Mouse (Mus musculus) hindbrain, embryonic 15.5 days (tissue): Measurements from ENCODE around the gene Tbc1d23. TPM values are rescaled to one million over a fixed set of nuclear protein-coding genes. Genes with fewer than 3 reads are reported as not detected.
"Not testable (repeated sequence)": the region's sequence is repeated elsewhere in the genome, so short reads cannot be mapped to it uniquely, and the experiment has no call there.

Experiments
- ATAC-seq: fragments of 200-750 bp; cut with Nextera tagmentation; 2 replicates; pipeline ENCODE4 v1.8.0; 2017; ENCODE audit warnings: low read depth, moderate number of reproducible peaks, moderate TSS enrichment; ENCODE audit not compliant: low FRiP score
- H3K27ac ChIP-seq: fragments of 300-500 bp; sonication (generic); replicated peaks from 2 replicates; pipeline ENCODE4 v1.5.1; 2015; ENCODE audit warnings: mild to moderate bottlenecking, inconsistent platforms
- H3K27me3 ChIP-seq: fragments of 300-500 bp; sonication (generic); 2 replicates; pipeline ENCODE4 v1.6.1; 2015; ENCODE audit warnings: control low read depth, inconsistent platforms
- H3K36me3 ChIP-seq: fragments of 300-500 bp; sonication (generic); 2 replicates; pipeline ENCODE4 v1.6.1; 2015; ENCODE audit warnings: control low read depth, inconsistent platforms
- H3K4me1 ChIP-seq: fragments of 300-500 bp; sonication (generic); replicated peaks from 2 replicates; pipeline ENCODE4 v1.6.1; 2015; ENCODE audit warnings: control low read depth, inconsistent platforms
- H3K4me2 ChIP-seq: fragments of 300-500 bp; sonication (generic); 2 replicates; pipeline ENCODE4 v1.6.1; 2015; ENCODE audit warnings: moderate library complexity, mild to moderate bottlenecking, inconsistent platforms
- H3K4me3 ChIP-seq: fragments of 300-500 bp; sonication (generic); 2 replicates; pipeline ENCODE4 v1.5.1; 2015; ENCODE audit warnings: mild to moderate bottlenecking, inconsistent platforms
- H3K9ac ChIP-seq: fragments of 300-500 bp; sonication (generic); 2 replicates; pipeline ENCODE4 v1.6.1; 2015; ENCODE audit warnings: inconsistent platforms
- H3K9me3 ChIP-seq: fragments of 300-500 bp; sonication (generic); 2 replicates; pipeline ENCODE4 v1.6.1; 2016; ENCODE audit warnings: control low read depth, inconsistent platforms
- WGBS: fragments of 180-500 bp; shearing (Covaris S2); methylation state at CpG from one replicate; pipeline ENCODE4 v1.1.7; 2015; 5-methylcytosine and 5-hydroxymethylcytosine counted together
- polyA plus RNA-seq: library from polyadenylated mRNA; unstranded; fragments of >200 nt; fragmentation: Nextera tagmentation; extraction: Ambion mirVana; gene quantifications from 2 replicates; pipeline ENCODE4 v1.2.1, GENCODE M21; 2015

Tbc1d23 gene
- polyA plus RNA-seq, 1 experiment from 2014 or later = 29.5 TPM

GRCm38 (mm10) chr16:57196590-57196989, 34.7 kb downstream of the Tbc1d23 start:
- Histone ChIP-seq H3K36me3 (peaks cover 24% of the 10 kb centered on the region), H3K9ac (no peak overlapping the region), H3K27ac (no peak overlapping the region), H3K9me3 (no peaks in the 10 kb centered on the region), H3K4me2 (no peak overlapping the region), H3K27me3 (no peaks in the 10 kb centered on the region), H3K4me1 (no peaks in the 10 kb centered on the region), H3K4me3 (no peak overlapping the region)
- 84% methylated on average over 5 of the region's 5 CpGs for WGBS
- no peak for ATAC-seq

DNA sequence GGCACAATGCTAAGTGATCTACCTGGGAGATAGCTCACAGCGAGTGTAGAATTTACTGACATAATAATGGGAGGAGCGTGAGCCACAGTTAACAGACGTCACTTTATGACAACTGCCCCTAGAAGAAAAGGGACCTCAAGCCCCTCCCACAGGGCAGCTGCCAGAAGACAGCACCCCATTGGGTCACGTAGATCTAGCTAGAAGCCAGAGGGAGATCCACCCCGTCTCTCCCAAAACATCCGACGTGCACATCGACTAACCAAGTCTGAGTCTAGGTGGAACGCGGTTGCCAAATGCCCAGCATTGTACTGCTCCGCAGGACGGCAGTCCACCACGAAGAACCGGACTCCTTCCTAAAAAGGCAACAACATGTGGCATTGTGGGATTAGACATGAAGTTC, 40.1 kb downstream of the Tbc1d23 start:
- H3K4me2 ChIP-seq = no peak overlapping the region
- no peak overlapping the region for H3K9ac ChIP-seq
- H3K4me3 ChIP-seq = no peak overlapping the region
- no peak overlapping the region for H3K27ac ChIP-seq
- no peak for ATAC-seq
- 82% methylated on average over 14 of the region's 14 CpGs for whole genome bisulfite sequencing
- H3K27me3 ChIP-seq = no peaks in the 10 kb centered on the region
- peaks cover 35% of the 10 kb centered on the region for H3K36me3 ChIP-seq
- no peaks in the 10 kb centered on the region for H3K9me3 ChIP-seq
- H3K4me1 ChIP-seq = no peaks in the 10 kb centered on the region

GRCm38 (mm10) chr16:57190390-57190789, 40.9 kb downstream of the Tbc1d23 start:
- no peak for ATAC-seq
- H3K4me3 ChIP-seq = no peak overlapping the region
- H3K27ac ChIP-seq = no peak overlapping the region
- no peak overlapping the region for H3K4me2 ChIP-seq
- no peaks in the 10 kb centered on the region for H3K4me1 ChIP-seq
- H3K27me3 ChIP-seq = no peaks in the 10 kb centered on the region
- no peak overlapping the region for H3K9ac ChIP-seq
- no peaks in the 10 kb centered on the region for H3K9me3 ChIP-seq
- 93% methylated on average over 8 of the region's 8 CpGs for WGBS
- peaks cover 38% of the 10 kb centered on the region for H3K36me3 ChIP-seq

GRCm38 (mm10) chr16:57189493-57189892, 41.8 kb downstream of the Tbc1d23 start:
- no peaks in the 10 kb centered on the region for H3K9me3 ChIP-seq
- H3K4me2 ChIP-seq = no peak overlapping the region
- ATAC-seq = no peak
- H3K4me1 ChIP-seq = no peaks in the 10 kb centered on the region
- no peak overlapping the region for H3K4me3 ChIP-seq
- no peaks in the 10 kb centered on the region for H3K27me3 ChIP-seq
- WGBS = 94% methylated on average over 2 of the region's 2 CpGs
- peaks cover 32% of the 10 kb centered on the region for H3K36me3 ChIP-seq
- H3K9ac ChIP-seq = no peak overlapping the region
- H3K27ac ChIP-seq = no peak overlapping the region

DNA sequence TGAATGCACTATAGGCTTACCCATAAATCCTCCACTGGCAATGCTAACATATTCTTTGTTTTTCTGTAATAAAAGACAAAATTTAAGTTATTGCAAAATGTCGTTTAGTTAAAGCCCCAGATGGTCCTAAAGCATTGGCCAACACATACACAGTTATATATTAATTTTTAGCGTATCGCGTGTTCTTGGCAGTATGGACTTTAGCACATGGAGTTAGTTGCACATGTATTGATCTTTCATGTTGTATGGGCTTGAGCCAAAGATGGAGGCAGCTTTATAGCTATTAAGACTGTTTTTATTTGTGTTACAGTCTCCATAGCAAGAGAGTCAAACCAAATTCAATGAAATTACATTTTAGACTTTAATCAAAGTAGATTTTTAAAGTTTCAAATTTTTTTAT, 44.7 kb downstream of the Tbc1d23 start:
- H3K36me3 ChIP-seq = peaks cover 49% of the 10 kb centered on the region
- no peak overlapping the region for H3K27ac ChIP-seq
- H3K4me2 ChIP-seq = no peak overlapping the region
- no peak for ATAC-seq
- H3K9me3 ChIP-seq = no peaks in the 10 kb centered on the region
- no peaks in the 10 kb centered on the region for H3K27me3 ChIP-seq
- 97% methylated on average over 4 of the region's 4 CpGs for WGBS
- H3K4me3 ChIP-seq = no peak overlapping the region
- H3K9ac ChIP-seq = no peak overlapping the region
- no peaks in the 10 kb centered on the region for H3K4me1 ChIP-seq

DNA sequence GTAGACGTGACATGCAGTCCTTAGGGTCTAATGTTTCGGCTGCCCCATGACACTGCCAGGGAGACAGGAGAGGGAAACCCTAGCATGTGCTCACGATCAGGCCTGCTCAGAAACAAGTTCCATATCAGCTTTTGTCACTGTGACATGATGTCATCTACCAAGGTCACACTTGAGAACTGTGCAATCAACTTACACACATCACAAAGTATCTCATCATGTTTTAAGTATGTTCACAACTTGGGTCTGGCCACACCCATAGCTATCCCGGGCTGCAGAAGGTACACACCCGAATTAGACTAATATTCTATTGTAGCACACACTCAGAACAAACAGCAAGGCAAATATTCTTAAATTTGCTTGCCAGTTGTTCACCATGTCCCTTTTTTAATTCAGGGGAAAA, 49.3 kb downstream of the Tbc1d23 start:
- Histone ChIP-seq H3K9me3 (no peaks in the 10 kb centered on the region), H3K27me3 (no peaks in the 10 kb centered on the region), H3K4me1 (no peaks in the 10 kb centered on the region), H3K4me2 (no peak overlapping the region), H3K9ac (no peak overlapping the region), H3K27ac (no peak overlapping the region), H3K4me3 (no peak overlapping the region), H3K36me3 (peaks cover 38% of the 10 kb centered on the region)
- ATAC-seq = no peak
- 93% methylated on average over 5 of the region's 5 CpGs for WGBS

- H3K4me3 ChIP-seq = no peak overlapping the region
- H3K4me1 ChIP-seq = no peaks in the 10 kb centered on the region
- no peak overlapping the region for H3K9ac ChIP-seq
- ATAC-seq = no peak
- H3K27ac ChIP-seq = no peak overlapping the region
- whole genome bisulfite sequencing = 84% methylated on average over 11 of the region's 11 CpGs
- H3K4me2 ChIP-seq = no peak overlapping the region
- no peaks in the 10 kb centered on the region for H3K27me3 ChIP-seq
- H3K9me3 ChIP-seq = no peaks in the 10 kb centered on the region
- peaks cover 46% of the 10 kb centered on the region for H3K36me3 ChIP-seq
Observed at GRCm38 (mm10) chr16:57181180-57181579, 50.1 kb downstream of the Tbc1d23 start.

DNA sequence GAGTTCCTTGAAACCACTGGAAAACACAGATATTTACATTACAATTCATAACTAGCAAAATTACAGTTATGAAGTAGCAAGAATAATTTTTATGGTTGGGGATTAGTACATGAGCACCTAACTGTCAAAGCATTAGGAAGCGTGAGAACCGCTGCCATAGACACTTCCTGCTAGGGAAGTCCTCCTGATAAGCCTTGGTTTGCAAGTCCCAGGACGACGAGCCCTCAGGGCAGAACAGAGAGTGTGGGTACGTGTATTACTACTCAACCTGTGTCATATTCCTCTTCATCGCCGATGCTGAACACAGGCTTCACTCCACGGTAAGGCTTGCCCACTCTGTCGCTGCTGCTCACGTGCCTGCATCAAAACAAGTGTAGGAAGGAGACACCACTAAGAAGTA, 53.6 kb downstream of the Tbc1d23 start:
- no peaks in the 10 kb centered on the region for H3K9me3 ChIP-seq
- peaks cover 38% of the 10 kb centered on the region for H3K36me3 ChIP-seq
- ATAC-seq = no peak
- H3K27ac ChIP-seq = no peak overlapping the region
- H3K4me3 ChIP-seq = no peak overlapping the region
- no peak overlapping the region for H3K4me2 ChIP-seq
- H3K4me1 ChIP-seq = no peaks in the 10 kb centered on the region
- WGBS = 93% methylated on average over 10 of the region's 10 CpGs
- no peaks in the 10 kb centered on the region for H3K27me3 ChIP-seq
- H3K9ac ChIP-seq = no peak overlapping the region

GRCm38 (mm10) chr16:57177254-57177653, 54.0 kb downstream of the Tbc1d23 start:
- WGBS = 67% methylated on average over 2 of the region's 2 CpGs
- no peaks in the 10 kb centered on the region for H3K4me1 ChIP-seq
- peaks cover 38% of the 10 kb centered on the region for H3K36me3 ChIP-seq
- H3K9me3 ChIP-seq = no peaks in the 10 kb centered on the region
- no peak overlapping the region for H3K4me3 ChIP-seq
- peak; percentile 54; the same call in 1 of the 2 replicates for ATAC-seq
- H3K4me2 ChIP-seq = no peak overlapping the region
- H3K27me3 ChIP-seq = no peaks in the 10 kb centered on the region
- no peak overlapping the region for H3K9ac ChIP-seq
- no peak overlapping the region for H3K27ac ChIP-seq

- no peaks in the 10 kb centered on the region for H3K4me1 ChIP-seq
- no peak overlapping the region for H3K27ac ChIP-seq
- H3K27me3 ChIP-seq = no peaks in the 10 kb centered on the region
- H3K4me3 ChIP-seq = no peak overlapping the region
- no peak for ATAC-seq
- 90% methylated on average over 7 of the region's 7 CpGs for WGBS
- H3K4me2 ChIP-seq = no peak overlapping the region
- no peaks in the 10 kb centered on the region for H3K9me3 ChIP-seq
- no peak overlapping the region for H3K9ac ChIP-seq
- H3K36me3 ChIP-seq = peaks cover 33% of the 10 kb centered on the region
Observed at GRCm38 (mm10) chr16:57176276-57176675, 55.0 kb downstream of the Tbc1d23 start.

- Histone ChIP-seq H3K4me2 (no peak overlapping the region), H3K27ac (no peak overlapping the region), H3K4me3 (no peak overlapping the region), H3K9me3 (no peaks in the 10 kb centered on the region), H3K4me1 (no peaks in the 10 kb centered on the region), H3K36me3 (peaks cover 35% of the 10 kb centered on the region), H3K27me3 (no peaks in the 10 kb centered on the region), H3K9ac (no peak overlapping the region)
- WGBS = 74% methylated on average over 2 of the region's 2 CpGs
- no peak for ATAC-seq
Observed at GRCm38 (mm10) chr16:57175751-57176150, 55.6 kb downstream of the Tbc1d23 start.

DNA sequence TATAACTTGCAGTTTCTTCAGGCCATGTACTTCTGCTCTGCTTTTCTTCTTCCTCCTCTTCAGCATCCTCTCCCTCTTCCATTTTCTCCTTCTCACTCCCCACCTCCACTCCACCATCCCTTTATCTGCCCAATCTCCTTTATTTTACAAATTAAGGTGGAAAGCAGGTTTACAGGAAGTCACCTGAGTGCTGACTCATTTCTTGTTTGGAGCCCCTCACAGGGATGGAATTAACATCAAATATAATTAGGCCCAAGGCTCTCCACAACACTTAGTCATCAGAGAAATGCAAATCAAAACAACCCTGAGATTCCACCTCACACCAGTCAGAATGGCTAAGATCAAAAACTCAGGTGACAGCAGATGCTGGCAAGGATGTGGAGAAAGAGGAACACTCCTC, 56.8 kb downstream of the Tbc1d23 start:
- H3K4me2 ChIP-seq, H3K9ac ChIP-seq, ATAC-seq, H3K9me3 ChIP-seq, H3K27ac ChIP-seq, H3K27me3 ChIP-seq, H3K4me1 ChIP-seq, H3K4me3 ChIP-seq: not testable (repeated sequence)
- peaks cover 36% of the 10 kb centered on the region for H3K36me3 ChIP-seq

DNA sequence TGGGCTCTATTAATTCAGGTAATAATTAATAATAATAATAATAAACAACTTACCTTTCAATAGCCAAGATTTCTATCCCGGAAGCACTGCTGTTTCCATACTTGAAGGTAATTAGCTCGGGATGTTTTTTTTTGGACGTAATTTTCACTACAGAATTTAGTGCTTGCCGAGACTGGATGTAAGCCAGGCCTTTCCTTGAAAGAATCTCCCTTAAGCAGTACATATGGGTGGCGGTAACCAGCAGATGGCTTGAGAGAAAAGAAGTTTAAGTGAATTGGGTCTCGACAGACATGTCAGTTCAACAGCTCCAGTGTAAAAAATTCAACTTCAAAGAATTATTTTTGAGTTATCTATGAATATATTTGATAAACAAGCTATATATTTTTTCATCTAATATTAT, 59.7 kb downstream of the Tbc1d23 start:
- Histone ChIP-seq H3K27me3 (no peaks in the 10 kb centered on the region), H3K9ac (no peak overlapping the region), H3K27ac (no peak overlapping the region), H3K4me1 (peaks cover 9% of the 10 kb centered on the region), H3K4me3 (no peak overlapping the region), H3K36me3 (peaks cover 33% of the 10 kb centered on the region), H3K4me2 (no peak overlapping the region), H3K9me3 (no peaks in the 10 kb centered on the region)
- no peak for ATAC-seq
- WGBS = 88% methylated on average over 6 of the region's 6 CpGs
